ENCODE assay signal across 8 mouse cellular contexts in the genomic region with DNA sequence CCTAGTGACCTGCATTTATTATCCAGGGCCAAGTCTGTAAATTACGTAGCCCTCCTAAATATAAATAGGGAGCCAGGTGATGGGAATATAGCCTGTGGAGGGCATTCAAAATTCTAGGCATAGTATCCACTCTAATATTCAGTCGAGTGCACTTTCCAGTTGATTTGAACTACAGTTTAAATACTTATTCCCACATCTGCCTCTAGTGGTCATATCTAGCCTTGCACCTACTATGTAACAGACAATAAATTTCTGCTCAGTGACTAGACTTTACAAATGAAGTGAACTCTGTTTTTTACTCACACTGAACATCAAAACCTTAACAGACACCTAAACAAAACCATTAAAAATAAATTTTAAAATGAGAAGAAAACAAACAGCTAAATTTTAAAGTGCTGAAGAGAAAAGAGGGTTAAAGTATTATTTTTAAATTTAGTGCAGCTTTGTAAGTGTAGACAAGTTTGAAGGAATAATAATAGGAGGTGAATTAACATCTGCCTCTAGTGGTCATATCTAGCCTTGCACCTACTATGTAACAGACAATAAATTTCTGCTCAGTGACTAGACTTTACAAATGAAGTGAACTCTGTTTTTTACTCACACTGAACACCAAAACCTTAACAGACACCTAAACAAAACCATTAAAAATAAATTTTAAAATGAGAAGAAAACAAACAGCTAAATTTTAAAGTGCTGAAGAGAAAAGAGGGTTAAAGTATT. TPM values are rescaled to one million over a fixed set of nuclear protein-coding genes. Genes with fewer than 3 reads are reported as not detected.
A peak's percentile ranks its signal among the peaks of the same experiment; 100 is the strongest.
DNase-seq lines count a peak whose midpoint lies in the region; ATAC-seq and TF ChIP-seq lines count a peak whose summit lies in the region.
"Not testable (repeated sequence)": the region's sequence is repeated elsewhere in the genome, so short reads cannot be mapped to it uniquely, and the experiment has no call there.

No protein-coding gene starts in this region.

- peak; percentile 71 for TF ChIP-seq CTCF in heart, adult 2 months (IDR thresholded peaks at IDR 0.05)
- TF ChIP-seq CTCF in intestine, postnatal 0 days (IDR thresholded peaks at IDR 0.05; ENCODE audit: low read depth) = peak; percentile 52

- H3K9me3 ChIP-seq in embryonic facial prominence, embryonic 11.5 days (replicated peaks; ENCODE audit: control insufficient read depth, low read length); intestine, postnatal 0 days (ENCODE audit: control insufficient read depth): not testable (repeated sequence)

- DNase-seq in 416B (ENCODE audit: low read depth) = peak; percentile 27
- DNase-seq in R1 (ENCODE audit: low read depth, low spot score) = peak; percentile 4
- DNase-seq in embryonic facial prominence, embryonic 11.5 days (ENCODE audit: low spot score) = peak; percentile 26
- DNase-seq in heart, adult 2 months = not testable (repeated sequence)
- DNase-seq in left cerebral cortex, postnatal 14 days (ENCODE audit: low spot score in 2 of 2) = peak; percentile 9 to 18
- peak; percentile 4 for DNase-seq in lung, postnatal 14 days

- not testable (repeated sequence) for H3K9ac ChIP-seq in embryonic facial prominence, embryonic 11.5 days (replicated peaks; ENCODE audit: low read length); heart, adult 2 months (ENCODE audit: low read depth, low read length); intestine, postnatal 0 days (ENCODE audit: low read depth, low read length)

- not testable (repeated sequence) for H3K27ac ChIP-seq in embryonic facial prominence, embryonic 11.5 days (replicated peaks; ENCODE audit: low read depth, low read length); heart, adult 2 months; intestine, postnatal 0 days (ENCODE audit: low read depth, low read length)

- H3K36me3 ChIP-seq in embryonic facial prominence, embryonic 11.5 days (replicated peaks; ENCODE audit: control insufficient read depth, insufficient read depth, low read depth, low read length); heart, adult 2 months (ENCODE audit: control insufficient read depth, insufficient read depth, low read length); intestine, postnatal 0 days (ENCODE audit: control insufficient read depth, insufficient read depth): not testable (repeated sequence)

- H3K4me3 ChIP-seq in embryonic facial prominence, embryonic 11.5 days (ENCODE audit: low read depth, low read length); heart, adult 2 months; intestine, postnatal 0 days (ENCODE audit: low read depth, low read length): not testable (repeated sequence)

- TF ChIP-seq EP300 in heart, adult 2 months (IDR thresholded peaks at IDR 0.05; ENCODE audit: insufficient read depth, low read depth, low read length) = not testable (repeated sequence)

- WGBS in embryonic facial prominence, embryonic 11.5 days = 84% methylated on average over 2 of the region's 2 CpGs
- 72% methylated on average over 2 of the region's 2 CpGs for whole genome bisulfite sequencing in heart, adult 2 months
- 79% methylated on average over 2 of the region's 2 CpGs for WGBS in intestine, postnatal 0 days

- not testable (repeated sequence) for H3K79me2 ChIP-seq in heart, adult 2 months (replicated peaks; ENCODE audit: control insufficient read depth, insufficient read depth, low read length)

- not testable (repeated sequence) for H3K4me2 ChIP-seq in embryonic facial prominence, embryonic 11.5 days (ENCODE audit: low read depth, low read length); intestine, postnatal 0 days (replicated peaks; ENCODE audit: low read depth)

- H3K27me3 ChIP-seq in embryonic facial prominence, embryonic 11.5 days (ENCODE audit: control insufficient read depth, insufficient read depth, low read length); heart, adult 2 months (ENCODE audit: control insufficient read depth, insufficient read depth, low read length); intestine, postnatal 0 days (replicated peaks; ENCODE audit: control insufficient read depth, insufficient read depth, low read length): not testable (repeated sequence)

- intact Hi-C loops in heart, adult 2 months (cut with DNase I) = loop anchor here (5.0 kb wide), 1 partner anchor 69 kb away; no protein-coding TSS in a partner anchor
- intact Hi-C loops in left cerebral cortex, postnatal 14 days (cut with DNase I) = not testable (repeated sequence)

- not testable (repeated sequence) for ATAC-seq in embryonic facial prominence, embryonic 11.5 days (replicated peaks; ENCODE audit: insufficient number of reproducible peaks, low FRiP score, low TSS enrichment, low read depth); intestine, postnatal 0 days
- ATAC-seq in neutrophil, adult 5-6 weeks (ENCODE audit: extremely low read depth, insufficient number of reproducible peaks, low FRiP score, poor library complexity, severe bottlenecking) = peak; percentile 39; the same call in 1 of the 2 replicates

- TF ChIP-seq POLR2A in heart, adult 2 months (IDR thresholded peaks at IDR 0.05; ENCODE audit: insufficient read depth, low read depth, low read length) = not testable (repeated sequence)

- not testable (repeated sequence) for H3K4me1 ChIP-seq in embryonic facial prominence, embryonic 11.5 days (ENCODE audit: control insufficient read depth, insufficient read depth, low read length); heart, adult 2 months (ENCODE audit: control insufficient read depth, insufficient read depth, low read length); intestine, postnatal 0 days (replicated peaks; ENCODE audit: control insufficient read depth, insufficient read depth, low read length)

RNA-seq across cellular contexts. Expression of a gene that starts 24.4 kb away (rescaled TPM):
- 36.3 and 38.8 TPM in 2 replicates for polyA plus RNA-seq in embryonic facial prominence, embryonic 11.5 days (2014; fragmentation: Nextera tagmentation; extraction: Ambion mirVana)
- 10 to 100 TPM; 15.2 to 16.5 TPM for total RNA-seq in heart, adult 2 months (2021)
- 12.4 and 17.4 TPM in 2 replicates for polyA plus RNA-seq in heart, adult 2 months (2012; rRNA removed)
- polyA plus RNA-seq in intestine, postnatal 0 days (2015; fragmentation: Nextera tagmentation; extraction: Ambion mirVana) = 30.3 and 31.9 TPM in 2 replicates
- total RNA-seq in left cerebral cortex, postnatal 14 days (2021) = 10 to 100 TPM; 17.7 to 19.1 TPM
- total RNA-seq in neutrophil, adult 5-6 weeks (2017) = 8.1 and 9.2 TPM in 2 replicates
